Mouse (Mus musculus): ENCODE measurements at regions not wholly inside any gene's neighbourhood (a gene's known extent, or its start where the extent isn't known, plus 50 kb on each side); places are given as distances from the start of the nearest gene placed in this dataset.

DNA sequence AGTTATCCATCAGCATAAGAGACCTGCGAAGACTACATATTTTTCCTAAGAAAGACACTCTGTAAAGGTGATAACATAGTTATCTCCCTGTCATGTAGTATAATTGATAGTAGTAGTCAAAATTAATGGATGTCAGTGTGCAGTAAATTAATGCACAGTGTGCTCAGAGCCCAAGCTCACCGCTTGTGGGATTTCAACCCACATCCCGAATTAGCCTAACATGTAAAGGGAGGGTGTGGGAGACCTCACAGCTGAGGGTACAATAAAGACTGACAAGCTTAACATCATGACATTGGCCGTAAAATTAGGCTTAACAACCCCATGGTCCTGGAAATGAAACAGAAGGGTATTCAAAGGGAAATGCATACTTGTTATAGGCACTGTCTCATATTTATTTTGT is 1042.0 kb upstream of the Tenm4 start:
- no peak for TF ChIP-seq CTCF (conservative IDR thresholded peaks at IDR 0.05; ENCODE audit: low read length)
- no peak for TF ChIP-seq NANOG (IDR thresholded peaks at IDR 0.05; ENCODE audit: borderline replicate concordance, low read length)
